Mouse (Mus musculus): ENCODE data around the gene Cpeb2.

Cpeb2 gene

GRCm38 (mm10) chr5:43232480-43233315, at the start of gene Cpeb2:
TSS of gene Cpeb2 (plus strand) at chr5:43233170.
- peak; percentile 90 for DNase-seq (ENCODE audit: low read depth, low spot score)
- Histone ChIP-seq H3K36me3 (ENCODE audit: control insufficient read depth, insufficient read depth, low read length, poor library complexity, severe bottlenecking) (no peaks in the 10 kb centered on the region), H3K27me3 (ENCODE audit: control insufficient read depth, insufficient read depth, low read length, poor library complexity, severe bottlenecking) (no peaks in the 10 kb centered on the region; the same call in 1 of the 2 replicates)

GRCm38 (mm10) chr5:43183556-43183955, 49.4 kb upstream of the Cpeb2 start:
- H3K27me3 ChIP-seq (ENCODE audit: control insufficient read depth, insufficient read depth, low read length, poor library complexity, severe bottlenecking) = no peaks in the 10 kb centered on the region
- H3K36me3 ChIP-seq (ENCODE audit: control insufficient read depth, insufficient read depth, low read length, poor library complexity, severe bottlenecking) = no peaks in the 10 kb centered on the region
- DNase-seq (ENCODE audit: low read depth, low spot score) = no peak

GRCm38 (mm10) chr5:43184834-43185233, 48.1 kb upstream of the Cpeb2 start:
- no peaks in the 10 kb centered on the region for H3K36me3 ChIP-seq (ENCODE audit: control insufficient read depth, insufficient read depth, low read length, poor library complexity, severe bottlenecking)
- no peaks in the 10 kb centered on the region for H3K27me3 ChIP-seq (ENCODE audit: control insufficient read depth, insufficient read depth, low read length, poor library complexity, severe bottlenecking)
- DNase-seq (ENCODE audit: low read depth, low spot score) = no peak

- Histone ChIP-seq H3K36me3 (ENCODE audit: control insufficient read depth, insufficient read depth, low read length, poor library complexity, severe bottlenecking) (no peaks in the 10 kb centered on the region), H3K27me3 (ENCODE audit: control insufficient read depth, insufficient read depth, low read length, poor library complexity, severe bottlenecking) (no peaks in the 10 kb centered on the region)
- DNase-seq (ENCODE audit: low read depth, low spot score) = no peak
Measured at GRCm38 (mm10) chr5:43185478-43185877, 47.5 kb upstream of the Cpeb2 start.

GRCm38 (mm10) chr5:43200686-43201085, 32.3 kb upstream of the Cpeb2 start:
- DNase-seq (ENCODE audit: low read depth, low spot score) = no peak
- H3K36me3 ChIP-seq (ENCODE audit: control insufficient read depth, insufficient read depth, low read length, poor library complexity, severe bottlenecking) = no peaks in the 10 kb centered on the region

GRCm38 (mm10) chr5:43206495-43207053, 26.4 kb upstream of the Cpeb2 start:
- no peaks in the 10 kb centered on the region for H3K27me3 ChIP-seq (ENCODE audit: control insufficient read depth, insufficient read depth, low read length, poor library complexity, severe bottlenecking)
- no peaks in the 10 kb centered on the region for H3K36me3 ChIP-seq (ENCODE audit: control insufficient read depth, insufficient read depth, low read length, poor library complexity, severe bottlenecking)
- DNase-seq (ENCODE audit: low read depth, low spot score) = no peak

More at GRCm38 (mm10) chr5:43200686-43201085, 32.3 kb upstream of the Cpeb2 start:
- no peaks in the 10 kb centered on the region for H3K27me3 ChIP-seq (ENCODE audit: control insufficient read depth, insufficient read depth, low read length, poor library complexity, severe bottlenecking)

- no peak for DNase-seq (ENCODE audit: low read depth, low spot score)
- H3K36me3 ChIP-seq (ENCODE audit: control insufficient read depth, insufficient read depth, low read length, poor library complexity, severe bottlenecking) = no peaks in the 10 kb centered on the region
- no peaks in the 10 kb centered on the region for H3K27me3 ChIP-seq (ENCODE audit: control insufficient read depth, insufficient read depth, low read length, poor library complexity, severe bottlenecking)
Measured at GRCm38 (mm10) chr5:43217468-43217867, 15.5 kb upstream of the Cpeb2 start.

GRCm38 (mm10) chr5:43217987-43218846, 14.8 kb upstream of the Cpeb2 start:
- no peaks in the 10 kb centered on the region for H3K36me3 ChIP-seq (ENCODE audit: control insufficient read depth, insufficient read depth, low read length, poor library complexity, severe bottlenecking)
- H3K27me3 ChIP-seq (ENCODE audit: control insufficient read depth, insufficient read depth, low read length, poor library complexity, severe bottlenecking) = no peaks in the 10 kb centered on the region
- no peak for DNase-seq (ENCODE audit: low read depth, low spot score)

- DNase-seq (ENCODE audit: low read depth, low spot score) = no peak
- no peaks in the 10 kb centered on the region for H3K36me3 ChIP-seq (ENCODE audit: control insufficient read depth, insufficient read depth, low read length, poor library complexity, severe bottlenecking)
- H3K27me3 ChIP-seq (ENCODE audit: control insufficient read depth, insufficient read depth, low read length, poor library complexity, severe bottlenecking) = no peaks in the 10 kb centered on the region
Measured at GRCm38 (mm10) chr5:43218847-43219132, 14.2 kb upstream of the Cpeb2 start.

GRCm38 (mm10) chr5:43223359-43223758, 9.6 kb upstream of the Cpeb2 start:
- Histone ChIP-seq H3K36me3 (ENCODE audit: control insufficient read depth, insufficient read depth, low read length, poor library complexity, severe bottlenecking) (no peaks in the 10 kb centered on the region), H3K27me3 (ENCODE audit: control insufficient read depth, insufficient read depth, low read length, poor library complexity, severe bottlenecking) (no peaks in the 10 kb centered on the region)
- DNase-seq (ENCODE audit: low read depth, low spot score) = no peak

GRCm38 (mm10) chr5:43224245-43224644, 8.7 kb upstream of the Cpeb2 start:
- DNase-seq (ENCODE audit: low read depth, low spot score) = no peak
- Histone ChIP-seq H3K36me3 (ENCODE audit: control insufficient read depth, insufficient read depth, low read length, poor library complexity, severe bottlenecking) (no peaks in the 10 kb centered on the region), H3K27me3 (ENCODE audit: control insufficient read depth, insufficient read depth, low read length, poor library complexity, severe bottlenecking) (no peaks in the 10 kb centered on the region)

- DNase-seq (ENCODE audit: low read depth, low spot score) = no peak
- Histone ChIP-seq H3K36me3 (ENCODE audit: control insufficient read depth, insufficient read depth, low read length, poor library complexity, severe bottlenecking) (no peaks in the 10 kb centered on the region), H3K27me3 (ENCODE audit: control insufficient read depth, insufficient read depth, low read length, poor library complexity, severe bottlenecking) (no peaks in the 10 kb centered on the region)
Measured at GRCm38 (mm10) chr5:43226160-43226559, 6.8 kb upstream of the Cpeb2 start.

- no peak for DNase-seq (ENCODE audit: low read depth, low spot score)
- H3K36me3 ChIP-seq (ENCODE audit: control insufficient read depth, insufficient read depth, low read length, poor library complexity, severe bottlenecking) = no peaks in the 10 kb centered on the region
- no peaks in the 10 kb centered on the region; the same call in 1 of the 2 replicates for H3K27me3 ChIP-seq (ENCODE audit: control insufficient read depth, insufficient read depth, low read length, poor library complexity, severe bottlenecking)
Measured at GRCm38 (mm10) chr5:43227607-43228006, 5.4 kb upstream of the Cpeb2 start.

- no peak for DNase-seq (ENCODE audit: low read depth, low spot score)
- H3K27me3 ChIP-seq (ENCODE audit: control insufficient read depth, insufficient read depth, low read length, poor library complexity, severe bottlenecking) = no peaks in the 10 kb centered on the region; the same call in 1 of the 2 replicates
- H3K36me3 ChIP-seq (ENCODE audit: control insufficient read depth, insufficient read depth, low read length, poor library complexity, severe bottlenecking) = no peaks in the 10 kb centered on the region
Measured at GRCm38 (mm10) chr5:43231061-43231460, 1.9 kb upstream of the Cpeb2 start.

- DNase-seq (ENCODE audit: low read depth, low spot score) = no peak
- Histone ChIP-seq H3K27me3 (ENCODE audit: control insufficient read depth, insufficient read depth, low read length, poor library complexity, severe bottlenecking) (no peaks in the 10 kb centered on the region; the same call in 1 of the 2 replicates), H3K36me3 (ENCODE audit: control insufficient read depth, insufficient read depth, low read length, poor library complexity, severe bottlenecking) (no peaks in the 10 kb centered on the region)
Measured at GRCm38 (mm10) chr5:43232149-43232479, 856 bp upstream of the Cpeb2 start.

Data from splenic B cell, adult 2 months (primary cell).